Mouse (Mus musculus): Measurements from ENCODE around the gene Phgr1. TPM values are rescaled to one million over a fixed set of nuclear protein-coding genes. Genes with fewer than 3 reads are reported as not detected.

Gene Phgr1
- polyA plus RNA-seq, 2 experiments from 2014 or later = not detected

Other genes with a start within 250 kb of the Phgr1 start
- gene Bmf, start 223.1 kb upstream of the Phgr1 start, polyA plus RNA-seq (2017; shearing (Covaris generic)) = 1 to 10 TPM; 1.3 to 4.2 TPM
- 10 to 100 TPM in 1 of 2 experiments, 1 to 10 TPM in 1; 3.0 to 11.1 TPM for gene Bub1b, start 174.6 kb upstream of the Phgr1 start, polyA plus RNA-seq (2017; shearing (Covaris generic))
- gene Pak6, start 109.5 kb upstream of the Phgr1 start, polyA plus RNA-seq (2017; shearing (Covaris generic)) = 1 to 10 TPM in 1 of 2 experiments, under 1 TPM in 1; 0.13 to 1.3 TPM
- not detected for gene Ankrd63, start 68.8 kb upstream of the Phgr1 start, polyA plus RNA-seq (2017; shearing (Covaris generic))
- 10 to 100 TPM; 15.7 to 20.8 TPM for gene Plcb2, start 44.3 kb upstream of the Phgr1 start, polyA plus RNA-seq (2017; shearing (Covaris generic))
- gene Inafm2, start 27.0 kb upstream of the Phgr1 start, polyA plus RNA-seq (2017; shearing (Covaris generic)) = 10 to 100 TPM; 18.6 to 20.6 TPM
- not detected for gene Ccdc9b, start 10.1 kb upstream of the Phgr1 start, polyA plus RNA-seq (2017; shearing (Covaris generic))
- not detected for gene Disp2, start 7.0 kb downstream of the Phgr1 start, polyA plus RNA-seq (2017; shearing (Covaris generic))
- 10 to 100 TPM; 12.8 to 15.2 TPM for gene Knstrn, start 41.2 kb downstream of the Phgr1 start, polyA plus RNA-seq (2017; shearing (Covaris generic))
- gene Ivd, start 89.2 kb downstream of the Phgr1 start, polyA plus RNA-seq (2017; shearing (Covaris generic)) = 10 to 100 TPM; 45.7 to 58.8 TPM
- 1 to 10 TPM; 2.5 to 3.8 TPM for gene Bahd1, start 127.6 kb downstream of the Phgr1 start, polyA plus RNA-seq (2017; shearing (Covaris generic))
- 1 to 10 TPM in 1 of 2 experiments, under 1 TPM in 1; 0.96 to 1.5 TPM for gene Chst14, start 153.7 kb downstream of the Phgr1 start, polyA plus RNA-seq (2017; shearing (Covaris generic))

Measured in CD4-positive, CD25-positive, alpha-beta regulatory T cell, adult 4 months (primary cell).